Mouse (Mus musculus) liver, postnatal 0 days (tissue): ENCODE measurements around the gene Mymk.

Experiments
- CTCF ChIP-seq: sonication (generic); IDR thresholded peaks from 2 replicates; pipeline ENCODE4 v1.5.1; 2016; ENCODE audit warnings: antibody characterized with exemption, low read depth
- EP300 ChIP-seq: IDR thresholded peaks from 2 replicates; pipeline ENCODE4 v1.6.1; 2016; ENCODE audit warnings: antibody characterized with exemption, low read depth, mild to moderate bottlenecking

DNA sequence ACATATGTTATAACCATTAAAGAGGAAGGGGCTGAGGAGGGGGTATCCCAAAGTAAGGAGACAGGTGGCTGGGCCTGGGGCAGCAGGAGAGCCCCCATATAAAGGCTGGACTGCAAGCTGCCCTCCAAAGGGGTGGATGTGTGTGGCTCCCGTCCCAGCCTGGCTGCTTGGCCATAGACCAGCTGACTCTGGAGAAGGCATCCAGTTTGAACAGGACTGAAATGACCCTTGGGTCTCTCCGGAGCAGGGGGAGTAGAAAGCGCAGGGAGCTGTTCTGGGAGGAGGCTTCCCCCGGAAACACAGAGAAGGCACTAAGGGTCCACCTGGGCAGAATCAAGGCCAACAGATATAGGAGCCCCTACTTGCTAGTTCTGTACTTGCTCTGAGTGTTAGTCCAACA lies 2.8 kb upstream of the Mymk start:
- no peak for TF ChIP-seq CTCF
- TF ChIP-seq EP300 = no peak
